Mouse (Mus musculus): ENCODE measurements at regions not wholly inside any gene's neighbourhood (a gene's known extent, or its start where the extent isn't known, plus 50 kb on each side); places are given as distances from the start of the nearest gene placed in this dataset.
A peak's percentile ranks its signal among the peaks of the same experiment; 100 is the strongest.

- Histone ChIP-seq H3K27ac (replicated peaks; ENCODE audit: insufficient read depth, low read depth, low read length) (no peak overlapping the region), H3K27me3 (ENCODE audit: control insufficient read depth, insufficient read depth, low read length) (no peaks in the 10 kb centered on the region), H3K79me2 (ENCODE audit: control insufficient read depth, insufficient read depth, low read length) (no peaks in the 10 kb centered on the region), H3K4me1 (ENCODE audit: control insufficient read depth, insufficient read depth, low read length) (no peaks in the 10 kb centered on the region), H3K9ac (ENCODE audit: low read depth, low read length) (no peak overlapping the region), H3K4me3 (ENCODE audit: insufficient read depth, low read depth, low read length) (no peak overlapping the region), H3K36me3 (ENCODE audit: control insufficient read depth, insufficient read depth, low read length) (no peaks in the 10 kb centered on the region)
- TF ChIP-seq POLR2A (IDR thresholded peaks at IDR 0.05; ENCODE audit: extremely low read depth, insufficient read depth, low read length): no peak
- TF ChIP-seq CTCF (IDR thresholded peaks at IDR 0.05; ENCODE audit: low read depth, low read length): no peak
- 83% methylated on average over 2 of the region's 2 CpGs for WGBS
- DNase-seq (ENCODE audit: extremely low read depth, low read depth, low spot score): no peak
Observed at GRCm38 (mm10) chr2:128503136-128503935, 87.7 kb upstream of the Spdye4c start.

- Histone ChIP-seq H3K79me2 (ENCODE audit: control insufficient read depth, insufficient read depth, low read length) (no peaks in the 10 kb centered on the region), H3K4me3 (ENCODE audit: insufficient read depth, low read depth, low read length) (no peak overlapping the region), H3K4me1 (ENCODE audit: control insufficient read depth, insufficient read depth, low read length) (peaks cover under 1% of the 10 kb centered on the region), H3K27me3 (ENCODE audit: control insufficient read depth, insufficient read depth, low read length) (no peaks in the 10 kb centered on the region), H3K9ac (ENCODE audit: low read depth, low read length) (no peak overlapping the region), H3K27ac (replicated peaks; ENCODE audit: insufficient read depth, low read depth, low read length) (no peak overlapping the region), H3K36me3 (ENCODE audit: control insufficient read depth, insufficient read depth, low read length) (no peaks in the 10 kb centered on the region)
- WGBS: 61% methylated on average over 11 of the region's 11 CpGs
- TF ChIP-seq CTCF (IDR thresholded peaks at IDR 0.05; ENCODE audit: low read depth, low read length): no peak
- TF ChIP-seq POLR2A (IDR thresholded peaks at IDR 0.05; ENCODE audit: extremely low read depth, insufficient read depth, low read length): no peak
- peak; percentile 20 for DNase-seq (ENCODE audit: extremely low read depth, low read depth, low spot score)
Observed at GRCm38 (mm10) chr2:128507591-128508243, 83.3 kb upstream of the Spdye4c start.

DNA sequence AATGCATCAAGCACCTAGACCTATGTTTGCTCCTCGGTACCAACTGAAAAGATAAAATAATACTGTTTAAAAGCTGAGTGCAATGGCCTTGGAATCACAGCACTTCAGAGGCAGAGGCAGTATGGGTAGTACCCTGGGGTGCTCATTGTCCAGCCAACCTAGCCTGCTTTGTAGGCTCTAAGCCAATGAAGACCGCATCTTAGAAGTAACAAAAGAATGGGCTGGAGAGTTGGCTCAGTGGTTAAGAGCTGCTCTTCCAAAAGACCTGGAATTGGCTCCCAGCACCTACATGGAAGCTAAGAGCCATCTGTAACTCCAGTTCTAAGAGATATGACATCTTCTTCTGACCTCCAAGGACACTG is 82.8 kb upstream of the Spdye4c start:
- WGBS: 75% methylated on average over 2 of the region's 2 CpGs
- no peak for TF ChIP-seq POLR2A (IDR thresholded peaks at IDR 0.05; ENCODE audit: extremely low read depth, insufficient read depth, low read length)
- TF ChIP-seq CTCF (IDR thresholded peaks at IDR 0.05; ENCODE audit: low read depth, low read length): no peak

DNA sequence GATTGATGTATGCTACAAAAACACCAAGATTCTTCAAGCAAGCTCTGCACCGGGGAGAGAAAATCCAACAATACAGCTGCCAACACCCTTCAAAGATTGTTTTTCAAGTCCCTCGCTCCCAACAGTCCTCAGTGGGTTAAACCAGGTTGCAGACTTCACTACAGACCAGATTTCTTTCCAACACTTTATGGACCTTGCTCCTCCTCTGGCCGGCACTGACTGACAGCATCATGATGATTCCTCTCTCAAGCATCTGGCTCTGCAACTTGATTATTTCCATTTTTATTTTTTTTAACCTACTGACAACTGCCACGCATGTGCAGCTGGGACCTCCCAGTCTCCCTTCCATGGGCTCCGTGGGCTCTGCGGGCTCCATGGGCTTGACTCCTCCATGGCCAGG is 79.7 kb upstream of the Spdye4c start:
- no peak for DNase-seq (ENCODE audit: extremely low read depth, low read depth, low spot score)
- H3K79me2 ChIP-seq (ENCODE audit: control insufficient read depth, insufficient read depth, low read length): no peaks in the 10 kb centered on the region
- 96% methylated on average over 6 of the region's 6 CpGs for WGBS
- TF ChIP-seq POLR2A (IDR thresholded peaks at IDR 0.05; ENCODE audit: extremely low read depth, insufficient read depth, low read length): no peak
- no peak for TF ChIP-seq CTCF (IDR thresholded peaks at IDR 0.05; ENCODE audit: low read depth, low read length)
- no peak overlapping the region for H3K4me3 ChIP-seq (ENCODE audit: insufficient read depth, low read depth, low read length)
- peaks cover 4% of the 10 kb centered on the region for H3K4me1 ChIP-seq (ENCODE audit: control insufficient read depth, insufficient read depth, low read length)
- H3K36me3 ChIP-seq (ENCODE audit: control insufficient read depth, insufficient read depth, low read length): no peaks in the 10 kb centered on the region
- no peaks in the 10 kb centered on the region for H3K27me3 ChIP-seq (ENCODE audit: control insufficient read depth, insufficient read depth, low read length)
- H3K9ac ChIP-seq (ENCODE audit: low read depth, low read length): no peak overlapping the region
- no peak overlapping the region for H3K27ac ChIP-seq (replicated peaks; ENCODE audit: insufficient read depth, low read depth, low read length)

More for the DNA sequence above, 82.8 kb upstream of the Spdye4c start:
- Histone ChIP-seq H3K27ac (replicated peaks; ENCODE audit: insufficient read depth, low read depth, low read length) (no peak overlapping the region), H3K27me3 (ENCODE audit: control insufficient read depth, insufficient read depth, low read length) (no peaks in the 10 kb centered on the region), H3K36me3 (ENCODE audit: control insufficient read depth, insufficient read depth, low read length) (no peaks in the 10 kb centered on the region), H3K9ac (ENCODE audit: low read depth, low read length) (no peak overlapping the region), H3K4me1 (ENCODE audit: control insufficient read depth, insufficient read depth, low read length) (peaks cover 4% of the 10 kb centered on the region), H3K4me3 (ENCODE audit: insufficient read depth, low read depth, low read length) (no peak overlapping the region), H3K79me2 (ENCODE audit: control insufficient read depth, insufficient read depth, low read length) (no peaks in the 10 kb centered on the region)
- no peak for DNase-seq (ENCODE audit: extremely low read depth, low read depth, low spot score)

GRCm38 (mm10) chr2:128512852-128513251 is 78.2 kb upstream of the Spdye4c start:
- DNase-seq (ENCODE audit: extremely low read depth, low read depth, low spot score): peak; percentile 75
- Histone ChIP-seq H3K79me2 (ENCODE audit: control insufficient read depth, insufficient read depth, low read length) (no peaks in the 10 kb centered on the region), H3K36me3 (ENCODE audit: control insufficient read depth, insufficient read depth, low read length) (no peaks in the 10 kb centered on the region), H3K9ac (ENCODE audit: low read depth, low read length) (no peak overlapping the region), H3K27me3 (ENCODE audit: control insufficient read depth, insufficient read depth, low read length) (no peaks in the 10 kb centered on the region), H3K4me1 (ENCODE audit: control insufficient read depth, insufficient read depth, low read length) (peaks cover 4% of the 10 kb centered on the region), H3K4me3 (ENCODE audit: insufficient read depth, low read depth, low read length) (no peak overlapping the region), H3K27ac (replicated peaks; ENCODE audit: insufficient read depth, low read depth, low read length) (no peak overlapping the region)
- WGBS: 8% methylated on average over 6 of the region's 6 CpGs
- no peak for TF ChIP-seq CTCF (IDR thresholded peaks at IDR 0.05; ENCODE audit: low read depth, low read length)
- no peak for TF ChIP-seq POLR2A (IDR thresholded peaks at IDR 0.05; ENCODE audit: extremely low read depth, insufficient read depth, low read length)
